Mouse (Mus musculus) yolk sac, embryonic 10.5 days (tissue): ENCODE data around the gene Rad1.
"Not testable (repeated sequence)": the region's sequence is repeated elsewhere in the genome, so short reads cannot be mapped to it uniquely, and the experiment has no call there.

Source experiments
- DNase-seq: peaks from one replicate; pipeline ENCODE4 v3.0.0-alpha.2; 2017; ENCODE audit warnings: low spot score

Gene Rad1

GRCm38 (mm10) chr15:10515166-10515565, 29.3 kb downstream of the Rad1 start:
- no peak for DNase-seq

- DNase-seq: no peak
Observed at GRCm38 (mm10) chr15:10525896-10526295, 40.1 kb downstream of the Rad1 start.

GRCm38 (mm10) chr15:10531352-10531751, 45.5 kb downstream of the Rad1 start:
- DNase-seq: no peak

GRCm38 (mm10) chr15:10533361-10533760, 47.5 kb downstream of the Rad1 start:
- not testable (repeated sequence) for DNase-seq

- DNase-seq: no peak
Observed at GRCm38 (mm10) chr15:10534591-10534990, 48.8 kb downstream of the Rad1 start.

GRCm38 (mm10) chr15:10535969-10536368, 50.2 kb downstream of the Rad1 start:
- DNase-seq: no peak

- no peak for DNase-seq
Observed at GRCm38 (mm10) chr15:10540271-10541088, 54.7 kb downstream of the Rad1 start.
